Mouse (Mus musculus) embryonic facial prominence, embryonic 12.5 days (tissue): ENCODE results near the gene Haus2. TPM values are rescaled to one million over a fixed set of nuclear protein-coding genes. Genes with fewer than 3 reads are reported as not detected.

ENCODE experiments used
- ATAC-seq: fragments of 200-750 bp; cut with Nextera tagmentation; 2 replicates; pipeline ENCODE4 v1.8.0; 2017; ENCODE audit not compliant: insufficient number of reproducible peaks, insufficient read depth, low FRiP score, low TSS enrichment
- H3K27ac ChIP-seq: fragments of 300-500 bp; sonication (generic); 2 replicates; pipeline ENCODE4 v1.5.1; 2016; ENCODE audit warnings: mild to moderate bottlenecking
- H3K27me3 ChIP-seq: fragments of 300-500 bp; sonication (generic); 2 replicates; pipeline ENCODE4 v1.6.1; 2016; ENCODE audit warnings: mild to moderate bottlenecking, moderate library complexity
- H3K36me3 ChIP-seq: fragments of 300-500 bp; sonication (generic); 2 replicates; pipeline ENCODE4 v1.6.1; 2016; ENCODE audit warnings: mild to moderate bottlenecking
- H3K4me1 ChIP-seq: fragments of 300-500 bp; sonication (generic); 2 replicates; pipeline ENCODE4 v1.6.1; 2016
- H3K4me2 ChIP-seq: fragments of 300-500 bp; sonication (generic); replicated peaks from 2 replicates; pipeline ENCODE4 v1.6.1; 2016; ENCODE audit warnings: mild to moderate bottlenecking, moderate library complexity
- H3K4me3 ChIP-seq: fragments of 300-500 bp; sonication (generic); 2 replicates; pipeline ENCODE4 v1.5.1; 2016; ENCODE audit warnings: mild to moderate bottlenecking
- H3K9ac ChIP-seq: fragments of 300-500 bp; sonication (generic); 2 replicates; pipeline ENCODE4 v1.6.1; 2016; ENCODE audit warnings: mild to moderate bottlenecking, moderate library complexity
- H3K9me3 ChIP-seq: fragments of 300-500 bp; sonication (generic); 2 replicates; pipeline ENCODE4 v1.6.1; 2016; ENCODE audit warnings: mild to moderate bottlenecking, moderate library complexity
- WGBS: fragments of 180-500 bp; shearing (Covaris S2); methylation state at CpG from one replicate; pipeline ENCODE4 v1.1.7; 2016; 5-methylcytosine and 5-hydroxymethylcytosine counted together
- polyA plus RNA-seq: library from polyadenylated mRNA; unstranded; fragments of >200 nt; fragmentation: Nextera tagmentation; extraction: Ambion mirVana; gene quantifications from 2 replicates; pipeline ENCODE4 v1.2.1, GENCODE M21; 2016

Haus2 gene
- polyA plus RNA-seq, 1 experiment from 2014 or later = 28.1 TPM

GRCm38 (mm10) chr2:120654693-120655092, 45.5 kb downstream of the Haus2 start:
- no peak overlapping the region for H3K27ac ChIP-seq
- ATAC-seq = no peak
- H3K36me3 ChIP-seq = no peaks in the 10 kb centered on the region
- H3K4me3 ChIP-seq = no peak overlapping the region
- no peaks in the 10 kb centered on the region for H3K9me3 ChIP-seq
- WGBS = 81% methylated on average over 2 of the region's 2 CpGs
- no peaks in the 10 kb centered on the region for H3K27me3 ChIP-seq
- H3K4me1 ChIP-seq = no peaks in the 10 kb centered on the region
- H3K9ac ChIP-seq = no peak overlapping the region
- H3K4me2 ChIP-seq = no peak overlapping the region

GRCm38 (mm10) chr2:120655905-120656304, 46.7 kb downstream of the Haus2 start:
- no peaks in the 10 kb centered on the region for H3K27me3 ChIP-seq
- no peaks in the 10 kb centered on the region for H3K9me3 ChIP-seq
- no peak overlapping the region for H3K4me2 ChIP-seq
- no peak overlapping the region for H3K27ac ChIP-seq
- H3K4me1 ChIP-seq = no peaks in the 10 kb centered on the region
- ATAC-seq = no peak
- no peaks in the 10 kb centered on the region for H3K36me3 ChIP-seq
- no peak overlapping the region for H3K4me3 ChIP-seq
- 90% methylated on average over 5 of the region's 5 CpGs for WGBS
- no peak overlapping the region for H3K9ac ChIP-seq

GRCm38 (mm10) chr2:120656711-120657110, 47.5 kb downstream of the Haus2 start:
- Histone ChIP-seq H3K36me3 (no peaks in the 10 kb centered on the region), H3K27ac (no peak overlapping the region), H3K4me1 (no peaks in the 10 kb centered on the region), H3K9me3 (no peaks in the 10 kb centered on the region), H3K9ac (no peak overlapping the region), H3K27me3 (no peaks in the 10 kb centered on the region), H3K4me2 (no peak overlapping the region), H3K4me3 (no peak overlapping the region)
- no peak for ATAC-seq
- WGBS = 91% methylated on average over 2 of the region's 2 CpGs

- no peaks in the 10 kb centered on the region for H3K9me3 ChIP-seq
- H3K36me3 ChIP-seq = no peaks in the 10 kb centered on the region
- H3K4me3 ChIP-seq = no peak overlapping the region
- no peak overlapping the region for H3K4me2 ChIP-seq
- 68% methylated on average over 5 of the region's 5 CpGs for WGBS
- no peak overlapping the region for H3K27ac ChIP-seq
- H3K27me3 ChIP-seq = no peaks in the 10 kb centered on the region
- no peak for ATAC-seq
- no peak overlapping the region for H3K9ac ChIP-seq
- H3K4me1 ChIP-seq = no peaks in the 10 kb centered on the region
Observed at GRCm38 (mm10) chr2:120658486-120658885, 49.3 kb downstream of the Haus2 start.

GRCm38 (mm10) chr2:120659318-120659717, 50.1 kb downstream of the Haus2 start:
- H3K27ac ChIP-seq = no peak overlapping the region
- no peak for ATAC-seq
- H3K27me3 ChIP-seq = no peaks in the 10 kb centered on the region
- no peaks in the 10 kb centered on the region for H3K4me1 ChIP-seq
- H3K4me3 ChIP-seq = no peak overlapping the region
- no peak overlapping the region for H3K4me2 ChIP-seq
- no peaks in the 10 kb centered on the region for H3K36me3 ChIP-seq
- H3K9me3 ChIP-seq = no peaks in the 10 kb centered on the region
- H3K9ac ChIP-seq = no peak overlapping the region

GRCm38 (mm10) chr2:120660486-120661078, 51.4 kb downstream of the Haus2 start:
- Histone ChIP-seq H3K4me1 (no peaks in the 10 kb centered on the region), H3K9ac (no peak overlapping the region), H3K36me3 (no peaks in the 10 kb centered on the region), H3K4me3 (no peak overlapping the region), H3K27ac (no peak overlapping the region), H3K27me3 (no peaks in the 10 kb centered on the region), H3K9me3 (no peaks in the 10 kb centered on the region), H3K4me2 (no peak overlapping the region)
- 86% methylated on average over 5 of the region's 5 CpGs for WGBS
- no peak for ATAC-seq

- no peak overlapping the region for H3K4me2 ChIP-seq
- H3K9ac ChIP-seq = no peak overlapping the region
- no peaks in the 10 kb centered on the region for H3K27me3 ChIP-seq
- no peak overlapping the region for H3K27ac ChIP-seq
- no peak for ATAC-seq
- H3K36me3 ChIP-seq = no peaks in the 10 kb centered on the region
- H3K4me1 ChIP-seq = no peaks in the 10 kb centered on the region
- H3K9me3 ChIP-seq = no peaks in the 10 kb centered on the region
- H3K4me3 ChIP-seq = no peak overlapping the region
Observed at GRCm38 (mm10) chr2:120662766-120663165, 53.6 kb downstream of the Haus2 start.

- Histone ChIP-seq H3K9me3 (no peaks in the 10 kb centered on the region), H3K27ac (no peak overlapping the region), H3K27me3 (no peaks in the 10 kb centered on the region), H3K9ac (no peak overlapping the region), H3K4me1 (no peaks in the 10 kb centered on the region), H3K4me2 (no peak overlapping the region), H3K36me3 (no peaks in the 10 kb centered on the region), H3K4me3 (no peak overlapping the region)
- ATAC-seq = no peak
- WGBS = 66% methylated on average over 3 of the region's 3 CpGs
Observed at GRCm38 (mm10) chr2:120663491-120664154, 54.4 kb downstream of the Haus2 start.

GRCm38 (mm10) chr2:120667446-120667845, 58.3 kb downstream of the Haus2 start:
- Histone ChIP-seq H3K27me3 (no peaks in the 10 kb centered on the region), H3K27ac (no peak overlapping the region), H3K4me3 (no peak overlapping the region), H3K4me2 (no peak overlapping the region), H3K36me3 (no peaks in the 10 kb centered on the region), H3K9ac (no peak overlapping the region), H3K9me3 (no peaks in the 10 kb centered on the region), H3K4me1 (no peaks in the 10 kb centered on the region)
- 90% methylated on average over 2 of the region's 2 CpGs for WGBS
- ATAC-seq = no peak

GRCm38 (mm10) chr2:120670253-120670652, 61.1 kb downstream of the Haus2 start:
- no peaks in the 10 kb centered on the region for H3K9me3 ChIP-seq
- no peaks in the 10 kb centered on the region for H3K4me1 ChIP-seq
- no peaks in the 10 kb centered on the region for H3K36me3 ChIP-seq
- 82% methylated on average over 2 of the region's 2 CpGs for WGBS
- no peaks in the 10 kb centered on the region for H3K27me3 ChIP-seq
- no peak overlapping the region for H3K4me2 ChIP-seq
- no peak for ATAC-seq
- no peak overlapping the region for H3K27ac ChIP-seq
- no peak overlapping the region for H3K9ac ChIP-seq
- H3K4me3 ChIP-seq = no peak overlapping the region
